Mouse (Mus musculus): ENCODE measurements around the gene Galnt11. TPM values are rescaled to one million over a fixed set of nuclear protein-coding genes. Genes with fewer than 3 reads are reported as not detected.
"Not testable (repeated sequence)": the region's sequence is repeated elsewhere in the genome, so short reads cannot be mapped to it uniquely, and the experiment has no call there.

Galnt11 gene
- total RNA-seq (2012; rRNA removed) (8.8 and 12.6 TPM in 2 replicates), polyA plus RNA-seq (2012; ENCODE audit: insufficient read depth in 1 of 2, insufficient read length in 2 of 2, low read depth in 1 of 2, low replicate concordance in 2 of 2, missing spikeins in 1 of 2) (10 to 100 TPM in 1 of 2 experiments, not detected in 1; 13.6 TPM)

- Histone ChIP-seq H3K27me3 (ENCODE audit: control insufficient read depth in 1 of 2, insufficient read depth in 2 of 2, low read length in 2 of 2) (peaks cover 6 to 24% of the 10 kb centered on the region in 2 experiments), H3K4me1 (ENCODE audit: control insufficient read depth in 1 of 2, insufficient read depth in 2 of 2, low read length in 2 of 2) (peaks cover 0 to 6% of the 10 kb centered on the region in 2 experiments; a peak in 2 of 4 replicates), H3K27ac (ENCODE audit: control insufficient read depth, low read depth, low read length) (no peak within 1 kb of the TSS), H3K4me3 (ENCODE audit: control insufficient read depth in 1 of 2, insufficient read depth in 1 of 2, low read depth in 2 of 2, low read length in 2 of 2) (peak within 1 kb of the TSS; percentile 29 to 64; a peak in 3 of 4 replicates), H3K79me2 (ENCODE audit: control insufficient read depth, insufficient read depth, low read length, poor library complexity) (no peaks in the 10 kb centered on the region; the same call in 1 of the 2 replicates), H3K36me3 (ENCODE audit: control insufficient read depth in 1 of 2, insufficient read depth in 2 of 2, low read length in 2 of 2) (peaks cover 0 to 8% of the 10 kb centered on the region in 2 experiments; a peak in 2 of 4 replicates), H3K9ac (ENCODE audit: control insufficient read depth, low read depth, low read length, poor library complexity, severe bottlenecking) (peak within 1 kb of the TSS; percentile 66), H3K9me3 (replicated peaks; ENCODE audit: insufficient read depth, low read length) (no peaks in the 10 kb centered on the region)
- DNase-seq (ENCODE audit: low read depth, low spot score), result no peak
- TF ChIP-seq ELF1 (IDR thresholded peaks at IDR 0.05; ENCODE audit: low read depth, low read length), result no peak
- no peak for TF ChIP-seq UBTF (IDR thresholded peaks at IDR 0.05; ENCODE audit: borderline replicate concordance, insufficient read depth, low read depth, low read length)
- no peak for TF ChIP-seq POLR2A (IDR thresholded peaks at IDR 0.05; ENCODE audit: control insufficient read depth in 1 of 2, insufficient read depth in 1 of 2, low read depth in 1 of 2, low read length in 2 of 2, poor library complexity in 1 of 2)
- TF ChIP-seq MXI1 (IDR thresholded peaks at IDR 0.05; ENCODE audit: low read depth, low read length), result no peak
Measured at GRCm38 (mm10) chr5:25221604-25222003, at the start of gene Galnt11. Galnt11 (plus strand) TSS chr5:25221904.

- not testable (repeated sequence) for H3K9ac ChIP-seq (ENCODE audit: control insufficient read depth, low read depth, low read length, poor library complexity, severe bottlenecking); DNase-seq (ENCODE audit: low read depth, low spot score); H3K4me1 ChIP-seq (ENCODE audit: control insufficient read depth in 1 of 2, insufficient read depth in 2 of 2, low read length in 2 of 2); H3K27me3 ChIP-seq (ENCODE audit: control insufficient read depth in 1 of 2, insufficient read depth in 2 of 2, low read length in 2 of 2); H3K36me3 ChIP-seq (ENCODE audit: control insufficient read depth in 1 of 2, insufficient read depth in 2 of 2, low read length in 2 of 2); H3K4me3 ChIP-seq (ENCODE audit: control insufficient read depth in 1 of 2, insufficient read depth in 1 of 2, low read depth in 2 of 2, low read length in 2 of 2); H3K27ac ChIP-seq (ENCODE audit: control insufficient read depth, low read depth, low read length); H3K9me3 ChIP-seq (replicated peaks; ENCODE audit: insufficient read depth, low read length); H3K79me2 ChIP-seq (ENCODE audit: control insufficient read depth, insufficient read depth, low read length, poor library complexity)
Measured at GRCm38 (mm10) chr5:25177937-25178336, 43.8 kb upstream of the Galnt11 start.

- H3K4me1 ChIP-seq (ENCODE audit: control insufficient read depth in 1 of 2, insufficient read depth in 2 of 2, low read length in 2 of 2), result not testable (repeated sequence)
Measured at GRCm38 (mm10) chr5:25178543-25178942, 43.2 kb upstream of the Galnt11 start.

GRCm38 (mm10) chr5:25179284-25179683 lies 42.4 kb upstream of the Galnt11 start:
- Histone ChIP-seq H3K4me1 (ENCODE audit: control insufficient read depth in 1 of 2, insufficient read depth in 2 of 2, low read length in 2 of 2) (no peaks in the 10 kb centered on the region), H3K27me3 (ENCODE audit: control insufficient read depth in 1 of 2, insufficient read depth in 2 of 2, low read length in 2 of 2) (peaks cover 1 to 7% of the 10 kb centered on the region in 2 experiments; a peak in 3 of 4 replicates), H3K9ac (ENCODE audit: control insufficient read depth, low read depth, low read length, poor library complexity, severe bottlenecking) (no peak overlapping the region), H3K36me3 (ENCODE audit: control insufficient read depth in 1 of 2, insufficient read depth in 2 of 2, low read length in 2 of 2) (no peaks in the 10 kb centered on the region), H3K4me3 (ENCODE audit: control insufficient read depth in 1 of 2, insufficient read depth in 1 of 2, low read depth in 2 of 2, low read length in 2 of 2) (no peak overlapping the region), H3K9me3 (replicated peaks; ENCODE audit: insufficient read depth, low read length) (no peaks in the 10 kb centered on the region), H3K79me2 (ENCODE audit: control insufficient read depth, insufficient read depth, low read length, poor library complexity) (no peaks in the 10 kb centered on the region), H3K27ac (ENCODE audit: control insufficient read depth, low read depth, low read length) (no peak overlapping the region)
- DNase-seq (ENCODE audit: low read depth, low spot score), result peak; percentile 50
- TF ChIP-seq CHD1 (IDR thresholded peaks at IDR 0.05; ENCODE audit: low read depth, low read length) (no peak), MYC (IDR thresholded peaks at IDR 0.05; ENCODE audit: low read depth, low read length) (no peak), RAD21 (IDR thresholded peaks at IDR 0.05; ENCODE audit: low read depth, low read length) (peak; percentile 35), ZC3H11A (IDR thresholded peaks at IDR 0.05; ENCODE audit: low read depth, low read length) (peak; percentile 34), SMC3 (IDR thresholded peaks at IDR 0.05; ENCODE audit: low read depth, low read length) (peak; percentile 65), CTCF (IDR thresholded peaks at IDR 0.05 in 2 of 3, conservative IDR thresholded peaks at IDR 0.05 in 1 of 3; ENCODE audit: control insufficient read depth in 1 of 3, insufficient read depth in 1 of 3, low read depth in 2 of 3, low read length in 3 of 3, poor library complexity in 1 of 3, severe bottlenecking in 1 of 3) (peak in 2 of 3 experiments; percentile 47 to 48; a peak in 5 of 6 replicates)

More at GRCm38 (mm10) chr5:25178543-25178942, 43.2 kb upstream of the Galnt11 start:
- not testable (repeated sequence) for H3K4me3 ChIP-seq (ENCODE audit: control insufficient read depth in 1 of 2, insufficient read depth in 1 of 2, low read depth in 2 of 2, low read length in 2 of 2); DNase-seq (ENCODE audit: low read depth, low spot score); H3K9me3 ChIP-seq (replicated peaks; ENCODE audit: insufficient read depth, low read length); H3K27ac ChIP-seq (ENCODE audit: control insufficient read depth, low read depth, low read length); H3K9ac ChIP-seq (ENCODE audit: control insufficient read depth, low read depth, low read length, poor library complexity, severe bottlenecking); H3K27me3 ChIP-seq (ENCODE audit: control insufficient read depth in 1 of 2, insufficient read depth in 2 of 2, low read length in 2 of 2); H3K79me2 ChIP-seq (ENCODE audit: control insufficient read depth, insufficient read depth, low read length, poor library complexity); H3K36me3 ChIP-seq (ENCODE audit: control insufficient read depth in 1 of 2, insufficient read depth in 2 of 2, low read length in 2 of 2)

Measured in MEL (cell line).